Mouse (Mus musculus): ENCODE measurements around the gene Hlcs. TPM values are rescaled to one million over a fixed set of nuclear protein-coding genes. Genes with fewer than 3 reads are reported as not detected.

The Hlcs gene
- polyA plus RNA-seq, 1 experiment from 2014 or later = 7.7 TPM

DNA sequence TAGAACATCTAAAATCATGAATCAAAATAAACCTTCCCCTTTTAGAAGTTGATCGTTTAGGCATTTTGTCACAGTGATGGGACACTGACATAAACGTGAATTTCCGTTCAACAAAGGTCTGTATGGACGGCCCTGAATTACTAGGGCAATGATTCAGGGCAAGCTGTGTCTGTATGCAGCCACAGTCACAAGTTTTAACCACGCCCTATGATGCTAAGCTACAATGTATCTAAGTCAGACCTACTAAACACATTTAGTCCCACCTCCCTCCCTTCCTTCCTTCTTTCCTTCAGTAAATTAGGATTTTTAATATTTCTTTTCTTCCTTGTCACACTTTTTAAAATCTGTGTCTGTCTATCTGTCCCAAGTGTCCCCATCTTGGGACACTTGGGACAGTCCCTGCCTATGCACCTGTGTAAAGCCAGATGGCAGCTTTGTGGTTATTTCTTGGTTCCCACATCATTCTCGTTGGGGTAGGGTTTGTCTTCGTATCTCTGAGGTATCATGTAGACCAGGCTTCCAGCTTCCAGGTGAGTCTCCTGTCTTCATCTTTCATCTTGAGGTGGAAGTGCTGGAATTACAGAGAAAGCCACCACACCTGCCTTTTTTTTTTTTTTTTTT lies 137.9 kb downstream of the Hlcs start:
- no peak overlapping the region for H3K27ac ChIP-seq
- no peaks in the 10 kb centered on the region for H3K27me3 ChIP-seq (replicated peaks)
- no peak overlapping the region for H3K9ac ChIP-seq
- H3K4me2 ChIP-seq (replicated peaks) = no peak overlapping the region
- H3K4me3 ChIP-seq (replicated peaks) = no peak overlapping the region
- ATAC-seq = no peak
- no peaks in the 10 kb centered on the region for H3K9me3 ChIP-seq
- 80% methylated on average over 7 of the region's 7 CpGs for WGBS
- 0 out of 2 replicates have a peak, but pooled peaks cover 2% of the 10 kb centered on the region for H3K4me1 ChIP-seq (replicated peaks)
- no peaks in the 10 kb centered on the region for H3K36me3 ChIP-seq

DNA sequence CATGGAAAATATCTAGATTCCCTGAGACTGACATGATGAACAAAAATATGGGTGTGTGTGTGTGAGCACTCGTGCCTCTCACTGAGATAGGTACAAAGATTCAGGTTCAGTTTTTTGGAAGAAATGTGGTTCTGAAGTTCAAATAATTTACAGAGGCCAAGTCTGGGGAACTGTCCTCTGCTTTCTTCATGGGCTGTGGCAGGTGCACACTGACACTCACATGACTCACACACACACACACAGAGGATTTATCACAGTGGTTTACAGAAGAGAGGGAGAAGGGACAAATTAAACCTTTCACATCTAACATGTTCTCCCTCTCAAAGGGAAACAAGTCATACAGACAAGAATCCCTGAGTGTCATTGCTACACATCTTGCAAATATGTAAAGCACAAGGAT lies 140.0 kb downstream of the Hlcs start:
- WGBS = 73% methylated on average over 1 of the region's 1 CpGs
- 0 out of 2 replicates have a peak, but pooled peaks cover 2% of the 10 kb centered on the region for H3K4me1 ChIP-seq (replicated peaks)
- no peaks in the 10 kb centered on the region for H3K9me3 ChIP-seq
- no peak overlapping the region for H3K4me2 ChIP-seq (replicated peaks)
- no peak overlapping the region for H3K4me3 ChIP-seq (replicated peaks)
- ATAC-seq = no peak
- H3K9ac ChIP-seq = no peak overlapping the region
- no peaks in the 10 kb centered on the region for H3K27me3 ChIP-seq (replicated peaks)
- H3K36me3 ChIP-seq = no peaks in the 10 kb centered on the region
- H3K27ac ChIP-seq = no peak overlapping the region

- no peaks in the 10 kb centered on the region for H3K36me3 ChIP-seq
- H3K9ac ChIP-seq = no peak overlapping the region
- no peak for ATAC-seq
- no peaks in the 10 kb centered on the region for H3K27me3 ChIP-seq (replicated peaks)
- no peak overlapping the region for H3K4me3 ChIP-seq (replicated peaks)
- H3K9me3 ChIP-seq = no peaks in the 10 kb centered on the region
- no peak overlapping the region for H3K27ac ChIP-seq
- WGBS = 62% methylated on average over 4 of the region's 4 CpGs
- H3K4me2 ChIP-seq (replicated peaks) = no peak overlapping the region
- no peaks in the 10 kb centered on the region for H3K4me1 ChIP-seq (replicated peaks)
Observed at GRCm38 (mm10) chr16:94170218-94170617, 143.2 kb downstream of the Hlcs start.

DNA sequence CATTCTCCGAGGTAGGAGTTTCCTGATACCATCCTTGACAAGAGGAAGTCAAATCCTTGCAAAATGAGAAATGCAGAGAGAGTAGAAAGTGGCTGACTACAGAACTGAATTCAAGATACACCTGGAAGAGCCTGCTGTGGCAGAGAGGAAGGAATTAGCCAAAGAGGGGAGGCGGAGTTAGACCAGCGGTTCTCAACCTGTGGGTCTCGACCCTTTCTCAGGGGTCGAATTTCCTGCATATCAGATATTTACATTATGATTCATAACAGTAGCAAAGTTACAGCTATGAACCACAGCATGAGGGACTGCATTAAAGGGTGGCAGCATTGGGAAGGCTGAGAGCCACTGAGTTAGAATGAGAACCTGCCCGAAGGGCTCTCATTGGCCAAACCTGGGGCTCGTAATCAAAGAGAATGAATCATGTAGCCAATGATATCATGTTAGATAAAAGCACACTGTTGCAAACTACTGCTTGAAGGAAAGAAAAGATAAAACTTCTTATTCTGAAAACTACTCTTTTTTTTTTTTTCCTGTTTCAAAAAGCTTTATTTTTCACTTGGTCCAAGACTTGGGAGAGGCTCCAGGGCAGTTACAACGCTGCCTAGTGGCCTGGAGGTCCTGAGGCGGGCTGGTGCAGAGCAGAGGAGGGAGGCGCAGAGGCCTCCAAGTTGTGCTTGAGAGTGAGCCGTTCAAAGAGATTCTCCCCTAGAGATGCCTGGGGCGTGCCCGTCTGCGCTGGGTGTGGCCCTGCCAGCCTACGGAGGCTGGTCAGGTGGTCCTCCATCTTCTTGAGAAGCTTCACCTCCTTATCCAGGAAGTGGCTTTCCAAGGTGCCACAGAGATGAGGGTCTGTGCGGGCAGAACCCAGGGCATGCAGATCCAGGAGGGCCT lies 144.5 kb downstream of the Hlcs start:
- no peaks in the 10 kb centered on the region for H3K27me3 ChIP-seq (replicated peaks)
- WGBS = 83% methylated on average over 16 of the region's 16 CpGs
- no peak overlapping the region for H3K4me3 ChIP-seq (replicated peaks)
- no peaks in the 10 kb centered on the region for H3K36me3 ChIP-seq
- no peaks in the 10 kb centered on the region for H3K9me3 ChIP-seq
- H3K4me2 ChIP-seq (replicated peaks) = no peak overlapping the region
- H3K9ac ChIP-seq = no peak overlapping the region
- H3K4me1 ChIP-seq (replicated peaks) = 0 out of 2 replicates have a peak, but pooled peaks cover 2% of the 10 kb centered on the region
- H3K27ac ChIP-seq = no peak overlapping the region
- ATAC-seq = no peak

- ATAC-seq = no peak
- H3K27me3 ChIP-seq (replicated peaks) = no peaks in the 10 kb centered on the region
- WGBS = 27% methylated on average over 5 of the region's 5 CpGs
Observed at GRCm38 (mm10) chr16:94164978-94165377, 148.4 kb downstream of the Hlcs start.

DNA sequence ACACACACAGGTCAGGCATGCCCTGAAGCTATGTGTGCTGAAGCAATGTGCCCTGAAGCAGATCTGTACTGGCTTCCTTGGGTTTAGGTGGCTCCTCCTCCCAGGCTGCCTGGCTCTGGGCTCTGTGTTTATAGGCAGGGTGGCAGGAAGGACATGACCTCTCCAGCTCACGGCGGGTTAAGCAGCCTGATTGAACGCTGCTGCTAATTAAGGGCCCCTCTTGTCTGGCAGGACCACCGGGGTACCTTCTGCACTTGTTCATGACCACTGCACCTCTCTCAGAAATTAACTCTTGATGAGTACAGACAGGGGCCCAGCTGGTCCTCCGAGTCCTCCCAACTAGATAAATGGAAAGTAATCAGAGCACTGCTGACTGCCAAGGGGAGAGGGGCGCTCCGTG lies 149.1 kb downstream of the Hlcs start:
- no peaks in the 10 kb centered on the region for H3K36me3 ChIP-seq
- H3K4me2 ChIP-seq (replicated peaks) = no peak overlapping the region
- H3K27me3 ChIP-seq (replicated peaks) = no peaks in the 10 kb centered on the region
- 23% methylated on average over 7 of the region's 7 CpGs for WGBS
- H3K4me3 ChIP-seq (replicated peaks) = no peak overlapping the region
- H3K9ac ChIP-seq = no peak overlapping the region
- 0 out of 2 replicates have a peak, but pooled peaks cover 2% of the 10 kb centered on the region for H3K4me1 ChIP-seq (replicated peaks)
- no peak overlapping the region for H3K27ac ChIP-seq
- ATAC-seq = no peak
- no peaks in the 10 kb centered on the region for H3K9me3 ChIP-seq

More at GRCm38 (mm10) chr16:94164978-94165377, 148.4 kb downstream of the Hlcs start:
- 0 out of 2 replicates have a peak, but pooled peaks cover 2% of the 10 kb centered on the region for H3K4me1 ChIP-seq (replicated peaks)
- H3K4me3 ChIP-seq (replicated peaks) = no peak overlapping the region
- no peak overlapping the region for H3K27ac ChIP-seq
- H3K36me3 ChIP-seq = no peaks in the 10 kb centered on the region
- no peak overlapping the region for H3K9ac ChIP-seq
- no peak overlapping the region for H3K4me2 ChIP-seq (replicated peaks)
- H3K9me3 ChIP-seq = no peaks in the 10 kb centered on the region

DNA sequence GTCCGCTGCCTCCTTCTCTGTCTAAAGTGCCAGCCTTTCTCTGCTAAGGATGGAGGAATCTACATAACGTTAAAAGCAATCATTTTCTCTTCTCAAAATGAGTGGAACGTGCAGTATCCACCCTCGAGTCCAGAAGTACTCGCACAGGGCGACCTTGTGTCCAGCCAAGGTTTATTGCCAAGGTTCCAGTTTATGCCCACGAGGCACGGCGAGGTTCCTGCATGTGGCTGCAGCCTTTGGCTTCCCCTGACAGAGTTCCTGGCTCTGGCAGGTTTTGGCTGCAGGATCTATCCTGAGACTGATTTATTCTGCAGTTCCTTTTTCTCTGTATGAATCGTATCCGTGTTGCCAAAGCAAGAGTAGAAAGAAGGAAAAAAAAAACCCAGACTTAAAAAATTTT lies 150.3 kb downstream of the Hlcs start:
- 76% methylated on average over 11 of the region's 11 CpGs for WGBS
- no peak overlapping the region for H3K4me3 ChIP-seq (replicated peaks)
- H3K27me3 ChIP-seq (replicated peaks) = no peaks in the 10 kb centered on the region
- H3K9ac ChIP-seq = no peak overlapping the region
- no peak for ATAC-seq
- 0 out of 2 replicates have a peak, but pooled peaks cover 2% of the 10 kb centered on the region for H3K4me1 ChIP-seq (replicated peaks)
- H3K9me3 ChIP-seq = no peaks in the 10 kb centered on the region
- no peak overlapping the region for H3K4me2 ChIP-seq (replicated peaks)
- H3K27ac ChIP-seq = no peak overlapping the region
- H3K36me3 ChIP-seq = no peaks in the 10 kb centered on the region

GRCm38 (mm10) chr16:94162000-94162399 lies 151.4 kb downstream of the Hlcs start:
- H3K27ac ChIP-seq = no peak overlapping the region
- no peaks in the 10 kb centered on the region for H3K27me3 ChIP-seq (replicated peaks)
- 63% methylated on average over 6 of the region's 6 CpGs for WGBS
- H3K4me1 ChIP-seq (replicated peaks) = 0 out of 2 replicates have a peak, but pooled peaks cover 4% of the 10 kb centered on the region
- no peak overlapping the region for H3K4me3 ChIP-seq (replicated peaks)
- H3K4me2 ChIP-seq (replicated peaks) = no peak overlapping the region
- no peak for ATAC-seq
- no peaks in the 10 kb centered on the region for H3K36me3 ChIP-seq
- no peaks in the 10 kb centered on the region for H3K9me3 ChIP-seq
- H3K9ac ChIP-seq = no peak overlapping the region

DNA sequence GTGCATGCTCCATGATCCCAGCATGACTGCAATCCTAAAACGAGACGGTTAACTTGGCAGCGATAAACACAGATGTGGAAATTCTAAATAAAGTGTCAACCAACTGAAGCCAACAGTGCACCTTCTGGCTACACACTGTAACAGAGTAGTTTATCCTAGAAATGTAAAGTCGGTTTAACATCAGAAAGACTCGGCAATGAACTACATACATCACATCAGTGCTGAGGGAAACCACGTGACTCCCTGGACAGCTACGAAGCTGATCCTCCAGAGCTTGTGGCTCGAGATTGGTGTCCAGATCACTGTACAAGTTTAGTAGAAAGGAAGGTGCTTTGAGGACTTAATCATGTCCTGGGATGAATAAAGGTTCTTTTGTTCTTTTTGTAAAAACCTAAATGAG lies 155.6 kb downstream of the Hlcs start:
- no peak overlapping the region for H3K9ac ChIP-seq
- no peak for ATAC-seq
- H3K4me1 ChIP-seq (replicated peaks) = peaks cover 11% of the 10 kb centered on the region; the same call in 1 of the 2 replicates
- H3K36me3 ChIP-seq = no peaks in the 10 kb centered on the region
- no peak overlapping the region for H3K4me3 ChIP-seq (replicated peaks)
- H3K27ac ChIP-seq = no peak overlapping the region
- 44% methylated on average over 8 of the region's 8 CpGs for WGBS
- no peak overlapping the region for H3K4me2 ChIP-seq (replicated peaks)
- no peaks in the 10 kb centered on the region for H3K9me3 ChIP-seq
- no peaks in the 10 kb centered on the region for H3K27me3 ChIP-seq (replicated peaks)

DNA sequence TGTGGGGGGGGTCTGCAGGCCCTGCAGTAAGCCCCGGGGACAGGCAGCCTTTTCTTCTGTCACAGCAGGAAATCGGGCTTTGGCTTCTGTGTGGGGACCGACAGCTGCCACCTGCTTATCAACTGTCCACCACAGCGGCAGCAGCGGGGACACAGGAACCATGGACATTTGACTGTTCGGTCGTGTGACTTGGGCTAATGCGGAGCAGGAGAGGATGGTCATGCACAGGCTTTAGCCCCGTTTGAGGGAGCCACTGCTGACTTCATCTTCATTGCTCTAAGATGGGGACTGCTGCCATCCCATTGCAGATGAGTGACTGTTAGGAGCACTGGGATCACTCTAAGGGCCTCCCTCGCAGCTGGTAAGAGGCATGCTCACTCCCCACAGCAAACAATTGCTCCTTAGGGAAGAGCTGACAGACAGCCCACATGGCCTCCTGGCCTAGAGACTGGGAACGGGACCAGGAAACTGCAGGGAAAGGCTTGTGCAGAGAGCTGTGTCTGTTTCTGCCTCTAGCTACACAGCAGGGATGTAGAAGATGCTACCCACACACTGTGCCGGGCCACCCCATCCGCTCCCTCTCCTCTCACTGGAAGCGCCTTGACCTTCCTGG lies 158.2 kb downstream of the Hlcs start:
- no peak for ATAC-seq
- WGBS = 55% methylated on average over 14 of the region's 14 CpGs
- H3K36me3 ChIP-seq = no peaks in the 10 kb centered on the region
- no peak overlapping the region for H3K27ac ChIP-seq
- H3K4me2 ChIP-seq (replicated peaks) = no peak overlapping the region
- peaks cover 18% of the 10 kb centered on the region for H3K4me1 ChIP-seq (replicated peaks)
- H3K9ac ChIP-seq = no peak overlapping the region
- no peak overlapping the region for H3K4me3 ChIP-seq (replicated peaks)
- no peaks in the 10 kb centered on the region for H3K27me3 ChIP-seq (replicated peaks)
- H3K9me3 ChIP-seq = no peaks in the 10 kb centered on the region

DNA sequence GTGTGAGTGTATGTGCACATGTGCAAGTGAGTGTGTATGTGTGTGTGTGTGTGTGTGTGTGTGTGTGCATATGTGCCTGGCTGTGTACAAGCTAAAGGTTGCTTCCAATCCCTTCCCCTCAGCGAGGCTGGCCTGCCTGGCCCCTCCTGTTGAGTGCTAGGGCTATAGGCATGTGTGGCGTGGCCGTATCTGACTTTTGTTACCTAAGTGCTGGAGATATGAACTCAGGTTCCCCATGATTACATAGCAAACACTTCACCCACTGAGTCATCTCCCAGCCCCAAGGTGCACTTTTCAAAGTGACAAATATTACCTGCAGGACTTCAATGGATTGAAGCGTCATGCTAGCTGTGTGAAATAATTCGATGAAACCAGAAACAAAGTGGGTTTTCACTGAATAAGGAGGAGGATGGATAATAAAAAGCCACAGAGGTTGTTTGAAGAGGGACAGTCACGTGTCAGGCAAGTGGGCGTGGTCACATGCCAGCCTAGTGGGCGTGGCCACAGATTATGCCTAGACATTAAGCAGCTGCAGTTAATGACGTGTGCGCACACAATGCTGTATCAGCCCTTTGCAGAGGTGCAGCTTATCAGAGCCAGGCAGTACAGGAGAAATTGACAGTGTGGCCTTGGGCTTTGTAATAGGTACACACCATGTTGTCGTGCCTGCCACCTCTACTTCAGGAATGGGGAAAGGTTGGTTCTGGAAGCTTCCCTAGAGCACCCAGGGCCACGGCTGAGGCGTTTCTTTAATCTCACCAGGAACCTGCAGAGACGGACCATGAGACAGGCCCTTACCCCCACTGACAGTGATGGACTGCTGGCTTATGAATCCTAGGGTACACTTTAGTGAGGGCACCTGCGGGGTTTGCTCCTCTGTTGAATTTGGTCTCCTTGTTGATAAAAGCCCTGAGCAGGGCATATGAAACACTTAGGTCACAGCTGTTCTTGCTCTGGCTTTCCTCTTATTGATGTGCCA lies 163.0 kb downstream of the Hlcs start:
- WGBS = 54% methylated on average over 15 of the region's 15 CpGs
- Histone ChIP-seq H3K36me3 (no peaks in the 10 kb centered on the region), H3K4me1 (replicated peaks) (peaks cover 24% of the 10 kb centered on the region), H3K27me3 (replicated peaks) (no peaks in the 10 kb centered on the region), H3K27ac (peak overlapping the region; percentile 36), H3K4me3 (replicated peaks) (no peak overlapping the region), H3K4me2 (replicated peaks) (peak overlapping the region; percentile 8; the same call in 1 of the 2 replicates), H3K9me3 (no peaks in the 10 kb centered on the region), H3K9ac (no peak overlapping the region)
- ATAC-seq = peak; percentile 96

Measured in intestine, embryonic 15.5 days (tissue).